Mouse (Mus musculus) ES-Bruce4 (cell line): Measurements from ENCODE around the gene Fstl4. TPM values are rescaled to one million over a fixed set of nuclear protein-coding genes. Genes with fewer than 3 reads are reported as not detected.

Experiments used
- H3K27ac ChIP-seq: 2 replicates; pipeline ENCODE4 v1.5.1; 2012; ENCODE audit warnings: low read length, inconsistent platforms; ENCODE audit not compliant: insufficient read depth
- H3K27me3 ChIP-seq: 2 replicates; pipeline ENCODE4 v1.6.1; 2012; ENCODE audit warnings: mild to moderate bottlenecking, low read length, inconsistent platforms; ENCODE audit not compliant: control insufficient read depth, poor library complexity, insufficient read depth, severe bottlenecking
- H3K36me3 ChIP-seq: 2 replicates; pipeline ENCODE4 v1.6.1; 2012; ENCODE audit warnings: inconsistent platforms, mild to moderate bottlenecking, low read length, moderate library complexity; ENCODE audit not compliant: control insufficient read depth, poor library complexity, insufficient read depth, severe bottlenecking
- H3K4me1 ChIP-seq: one replicate; pipeline ENCODE4 v1.8.1; 2011; ENCODE audit warnings: low read length; ENCODE audit not compliant: control insufficient read depth, insufficient read depth
- H3K4me3 ChIP-seq: 2 replicates; pipeline ENCODE4 v1.5.1; 2011; ENCODE audit warnings: low read depth, mild to moderate bottlenecking, low read length
- H3K9ac ChIP-seq: 2 replicates; pipeline ENCODE4 v1.6.1; 2012; ENCODE audit warnings: low read depth, mild to moderate bottlenecking, inconsistent platforms; ENCODE audit not compliant: poor library complexity, severe bottlenecking
- H3K9me3 ChIP-seq: replicated peaks from 2 replicates; pipeline ENCODE4 v1.6.1; 2012; ENCODE audit warnings: mild to moderate bottlenecking, low read length, inconsistent platforms; ENCODE audit not compliant: control insufficient read depth, poor library complexity, insufficient read depth, severe bottlenecking
- CTCF ChIP-seq: IDR thresholded peaks from one replicate; pipeline ENCODE4 v1.8.1; 2011; ENCODE audit warnings: low read depth, low read length
- EP300 ChIP-seq: IDR thresholded peaks from 2 replicates; pipeline ENCODE4 v1.6.1; 2011; ENCODE audit warnings: low read depth, low read length; ENCODE audit not compliant: insufficient read depth
- POLR2A ChIP-seq: IDR thresholded peaks from one replicate; pipeline ENCODE4 v1.8.1; 2011; ENCODE audit warnings: low read length; ENCODE audit not compliant: insufficient read depth
- polyA plus RNA-seq: library from polyadenylated mRNA; stranded (reverse); fragments of >200 nt; gene quantifications from 2 replicates; pipeline ENCODE4 v1.2.4, GENCODE M21; 2011; ENCODE audit warnings: low read depth; ENCODE audit not compliant: missing spikeins, insufficient read depth, insufficient read length

Gene Fstl4
- polyA plus RNA-seq, 1 experiment = not detected

DNA sequence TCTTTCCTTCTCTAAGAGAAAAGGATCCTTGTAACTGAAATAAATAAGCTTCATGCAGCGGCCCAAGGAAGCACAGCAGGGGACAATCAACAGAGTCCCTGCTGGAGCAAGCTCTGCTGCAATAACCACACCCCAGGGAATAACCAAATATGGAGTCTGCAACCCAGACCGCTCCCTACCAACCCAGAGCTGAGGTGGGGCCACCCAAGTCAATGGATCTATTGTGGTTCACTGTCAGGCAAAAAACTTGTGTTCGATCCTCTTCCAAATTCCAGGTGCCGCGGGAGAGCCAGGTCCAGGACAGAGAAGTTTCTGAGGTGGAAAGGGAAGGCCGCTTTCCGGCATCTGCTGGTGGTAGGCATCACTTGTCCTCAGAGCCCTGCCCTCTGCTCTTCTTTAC is 245.2 kb downstream of the Fstl4 start:
- Histone ChIP-seq H3K9ac (no peak overlapping the region), H3K9me3 (no peaks in the 10 kb centered on the region; the same call in 1 of the 2 replicates), H3K4me3 (no peak overlapping the region), H3K27me3 (no peaks in the 10 kb centered on the region), H3K27ac (no peak overlapping the region), H3K36me3 (no peaks in the 10 kb centered on the region), H3K4me1 (no peaks in the 10 kb centered on the region)
- no peak for TF ChIP-seq EP300
- no peak for TF ChIP-seq CTCF
- no peak for TF ChIP-seq POLR2A

- H3K9ac ChIP-seq = no peak overlapping the region
- H3K9me3 ChIP-seq = no peaks in the 10 kb centered on the region; the same call in 1 of the 2 replicates
- no peaks in the 10 kb centered on the region for H3K27me3 ChIP-seq
- H3K27ac ChIP-seq = no peak overlapping the region
- H3K36me3 ChIP-seq = no peaks in the 10 kb centered on the region
- H3K4me1 ChIP-seq = no peaks in the 10 kb centered on the region
- no peak overlapping the region for H3K4me3 ChIP-seq
- TF ChIP-seq CTCF (no peak), EP300 (no peak), POLR2A (no peak)
Measured at GRCm38 (mm10) chr11:53011996-53012505, 247.6 kb downstream of the Fstl4 start.

GRCm38 (mm10) chr11:53013906-53014305 is 249.5 kb downstream of the Fstl4 start:
- Histone ChIP-seq H3K9ac (no peak overlapping the region), H3K27ac (no peak overlapping the region), H3K4me1 (no peaks in the 10 kb centered on the region), H3K27me3 (no peaks in the 10 kb centered on the region), H3K9me3 (no peaks in the 10 kb centered on the region; the same call in 1 of the 2 replicates), H3K4me3 (no peak overlapping the region), H3K36me3 (no peaks in the 10 kb centered on the region)
- TF ChIP-seq CTCF (no peak), POLR2A (no peak), EP300 (no peak)

GRCm38 (mm10) chr11:53016358-53017021 is 252.1 kb downstream of the Fstl4 start:
- H3K27me3 ChIP-seq = no peaks in the 10 kb centered on the region
- H3K36me3 ChIP-seq = no peaks in the 10 kb centered on the region
- H3K4me1 ChIP-seq = no peaks in the 10 kb centered on the region
- no peak overlapping the region for H3K9ac ChIP-seq
- H3K4me3 ChIP-seq = no peak overlapping the region
- H3K27ac ChIP-seq = no peak overlapping the region
- no peaks in the 10 kb centered on the region for H3K9me3 ChIP-seq
- no peak for TF ChIP-seq CTCF
- TF ChIP-seq POLR2A = no peak
- no peak for TF ChIP-seq EP300

- H3K4me3 ChIP-seq = no peak overlapping the region
- no peaks in the 10 kb centered on the region for H3K4me1 ChIP-seq
- no peaks in the 10 kb centered on the region for H3K27me3 ChIP-seq
- H3K36me3 ChIP-seq = no peaks in the 10 kb centered on the region
- H3K27ac ChIP-seq = no peak overlapping the region
- H3K9me3 ChIP-seq = no peaks in the 10 kb centered on the region
- no peak for TF ChIP-seq EP300
- peak; percentile 24 for TF ChIP-seq CTCF
- H3K9ac ChIP-seq = no peak overlapping the region
Measured at GRCm38 (mm10) chr11:53019509-53019908, 255.1 kb downstream of the Fstl4 start.

DNA sequence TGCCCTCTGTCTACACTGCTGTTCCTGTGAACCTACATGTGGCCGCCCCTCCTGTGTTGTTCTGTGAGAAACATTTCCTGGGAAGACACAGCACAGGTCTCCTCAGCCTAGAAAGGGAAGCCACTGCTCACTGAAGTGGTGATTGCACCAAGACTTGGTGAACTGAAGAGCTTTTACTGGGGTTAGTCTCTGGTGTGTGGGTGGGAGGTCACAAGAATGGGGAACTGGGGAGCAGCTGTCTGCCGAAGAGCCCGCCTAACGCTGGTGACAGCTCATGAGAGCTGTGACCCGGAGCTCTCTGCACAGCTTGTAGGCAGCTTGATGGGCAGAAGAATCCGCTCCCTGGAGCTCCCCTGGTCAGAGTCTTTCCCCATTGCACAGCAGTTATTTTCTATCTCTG is 260.0 kb downstream of the Fstl4 start:
- Histone ChIP-seq H3K9me3 (no peaks in the 10 kb centered on the region), H3K27ac (no peak overlapping the region), H3K4me3 (no peak overlapping the region), H3K36me3 (no peaks in the 10 kb centered on the region), H3K4me1 (no peaks in the 10 kb centered on the region), H3K27me3 (no peaks in the 10 kb centered on the region), H3K9ac (no peak overlapping the region)
- TF ChIP-seq EP300 (no peak), POLR2A (no peak), CTCF (no peak)
